Mouse (Mus musculus) erythroblast, embryonic 14.5 days (primary cell): ENCODE results near the gene Ccm2.

Experiments used
- GATA1 ChIP-seq: IDR thresholded peaks from 2 replicates; pipeline ENCODE4 v1.6.1; 2012; ENCODE audit warnings: low read length, inconsistent platforms, mixed read lengths
- TAL1 ChIP-seq: IDR thresholded peaks from 3 replicates; pipeline ENCODE4 v1.6.1; 2012; ENCODE audit warnings: low read length, inconsistent platforms, mixed read lengths

DNA sequence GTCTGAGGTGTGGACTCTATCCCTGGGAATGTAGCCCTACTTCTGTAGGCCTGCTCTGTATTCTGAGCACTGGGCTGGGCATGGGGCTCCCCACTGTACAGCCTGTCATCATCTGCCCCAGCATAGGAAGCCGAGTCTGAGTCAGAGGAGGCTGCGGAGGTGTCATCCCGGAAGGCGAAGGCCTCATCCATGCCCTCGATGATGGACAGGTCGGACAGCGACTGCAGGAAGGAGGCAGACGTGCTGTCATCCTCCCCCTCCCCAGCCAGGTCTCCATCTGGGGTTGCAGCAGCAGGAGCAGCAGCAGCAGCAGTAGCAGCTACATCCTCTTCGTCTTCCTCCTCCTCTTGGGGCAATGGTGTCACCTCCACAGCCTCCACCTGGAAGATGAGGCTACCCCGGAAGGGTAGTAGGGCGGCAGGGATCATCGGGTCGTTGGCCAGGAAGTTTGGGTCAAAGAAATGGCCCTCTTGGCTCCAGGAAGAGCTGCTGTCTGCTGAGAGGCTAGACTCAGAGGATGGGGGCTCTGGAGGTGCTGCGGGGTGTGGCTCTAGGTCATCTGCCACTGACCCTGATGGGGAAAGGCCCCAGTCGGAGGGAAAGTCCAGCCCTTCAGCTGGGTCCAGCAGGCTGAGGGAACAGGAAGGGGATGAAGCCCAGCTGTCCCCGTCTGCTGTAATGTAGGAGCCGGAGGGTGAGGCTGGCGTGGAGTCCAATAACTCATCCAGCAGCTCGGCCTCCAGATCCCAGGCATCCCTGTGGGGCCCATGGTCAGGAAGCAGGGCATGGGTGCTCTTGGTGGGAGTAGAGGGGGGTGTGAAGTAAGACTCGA, 55.2 kb downstream of the Ccm2 start:
- TF ChIP-seq TAL1 (no peak), GATA1 (no peak)
